Mouse (Mus musculus): ENCODE measurements around the gene Ankk1.

Gene Ankk1

GRCm38 (mm10) chr9:49426921-49427320 is at the start of gene Ankk1:
Gene Ankk1 (minus strand): TSS chr9:49427021.
- no peak for TF ChIP-seq GATA4 (IDR thresholded peaks at IDR 0.05; ENCODE audit: insufficient replicate concordance, low read length)

GRCm38 (mm10) chr9:49472126-49472525 is 45.3 kb upstream of the Ankk1 start:
- TF ChIP-seq GATA4 (IDR thresholded peaks at IDR 0.05; ENCODE audit: insufficient replicate concordance, low read length), result no peak

GRCm38 (mm10) chr9:49470946-49471345 is 44.1 kb upstream of the Ankk1 start:
- TF ChIP-seq GATA4 (IDR thresholded peaks at IDR 0.05; ENCODE audit: insufficient replicate concordance, low read length), result no peak

- no peak for TF ChIP-seq GATA4 (IDR thresholded peaks at IDR 0.05; ENCODE audit: insufficient replicate concordance, low read length)
These were observed 43.2 kb upstream of the Ankk1 start for GRCm38 (mm10) chr9:49470006-49470405.

GRCm38 (mm10) chr9:49456136-49456535 is 29.3 kb upstream of the Ankk1 start:
- TF ChIP-seq GATA4 (IDR thresholded peaks at IDR 0.05; ENCODE audit: insufficient replicate concordance, low read length), result no peak

- TF ChIP-seq GATA4 (IDR thresholded peaks at IDR 0.05; ENCODE audit: insufficient replicate concordance, low read length), result no peak
These were observed 25.6 kb upstream of the Ankk1 start for GRCm38 (mm10) chr9:49452396-49452795.

- TF ChIP-seq GATA4 (IDR thresholded peaks at IDR 0.05; ENCODE audit: insufficient replicate concordance, low read length), result no peak
These were observed 23.7 kb upstream of the Ankk1 start for GRCm38 (mm10) chr9:49450491-49450890.

- TF ChIP-seq GATA4 (IDR thresholded peaks at IDR 0.05; ENCODE audit: insufficient replicate concordance, low read length), result no peak
These were observed 15.8 kb upstream of the Ankk1 start for GRCm38 (mm10) chr9:49442621-49443020.

GRCm38 (mm10) chr9:49427478-49427877 is 657 bp upstream of the Ankk1 start:
- TF ChIP-seq GATA4 (IDR thresholded peaks at IDR 0.05; ENCODE audit: insufficient replicate concordance, low read length), result no peak

GRCm38 (mm10) chr9:49425585-49425984 is 1.2 kb downstream of the Ankk1 start:
- no peak for TF ChIP-seq GATA4 (IDR thresholded peaks at IDR 0.05; ENCODE audit: insufficient replicate concordance, low read length)

GRCm38 (mm10) chr9:49423866-49424265 is 3.0 kb downstream of the Ankk1 start:
- no peak for TF ChIP-seq GATA4 (IDR thresholded peaks at IDR 0.05; ENCODE audit: insufficient replicate concordance, low read length)

- no peak for TF ChIP-seq GATA4 (IDR thresholded peaks at IDR 0.05; ENCODE audit: insufficient replicate concordance, low read length)
These were observed 16.2 kb downstream of the Ankk1 start for GRCm38 (mm10) chr9:49410621-49411020.

GRCm38 (mm10) chr9:49407028-49407427 is 19.8 kb downstream of the Ankk1 start:
- TF ChIP-seq GATA4 (IDR thresholded peaks at IDR 0.05; ENCODE audit: insufficient replicate concordance, low read length), result no peak

- TF ChIP-seq GATA4 (IDR thresholded peaks at IDR 0.05; ENCODE audit: insufficient replicate concordance, low read length), result no peak
These were observed 23.1 kb downstream of the Ankk1 start for GRCm38 (mm10) chr9:49403711-49404110.

- TF ChIP-seq GATA4 (IDR thresholded peaks at IDR 0.05; ENCODE audit: insufficient replicate concordance, low read length), result no peak
These were observed 30.8 kb downstream of the Ankk1 start for GRCm38 (mm10) chr9:49396006-49396405.

GRCm38 (mm10) chr9:49392242-49392641 is 34.6 kb downstream of the Ankk1 start:
- no peak for TF ChIP-seq GATA4 (IDR thresholded peaks at IDR 0.05; ENCODE audit: insufficient replicate concordance, low read length)

GRCm38 (mm10) chr9:49386119-49386518 is 40.7 kb downstream of the Ankk1 start:
- no peak for TF ChIP-seq GATA4 (IDR thresholded peaks at IDR 0.05; ENCODE audit: insufficient replicate concordance, low read length)

GRCm38 (mm10) chr9:49385301-49385700 is 41.5 kb downstream of the Ankk1 start:
- TF ChIP-seq GATA4 (IDR thresholded peaks at IDR 0.05; ENCODE audit: insufficient replicate concordance, low read length), result no peak
